Mouse (Mus musculus) midbrain, postnatal 0 days (tissue): Measurements from ENCODE around the gene Plscr5. TPM values are rescaled to one million over a fixed set of nuclear protein-coding genes. Genes with fewer than 3 reads are reported as not detected.
A peak's percentile ranks its signal among the peaks of the same experiment; 100 is the strongest.

ENCODE experiments used
- ATAC-seq: fragments of 200-750 bp; cut with Nextera tagmentation; 2 replicates; pipeline ENCODE4 v1.8.0; 2017; ENCODE audit warnings: moderate number of reproducible peaks, mild to moderate bottlenecking, moderate TSS enrichment, moderate library complexity; ENCODE audit not compliant: low FRiP score
- DNase-seq: peaks from one replicate; pipeline ENCODE4 v3.0.0-alpha.2; 2015; ENCODE audit warnings: low spot score
- H3K27ac ChIP-seq: fragments of 300-500 bp; sonication (generic); 2 replicates; pipeline ENCODE4 v1.5.1; 2014; ENCODE audit warnings: low read depth, mild to moderate bottlenecking, low read length, mixed read lengths
- H3K27me3 ChIP-seq: fragments of 300-500 bp; sonication (generic); 2 replicates; pipeline ENCODE4 v1.6.1; 2014; ENCODE audit warnings: low read length, control low read depth, mixed read lengths; ENCODE audit not compliant: insufficient read depth
- H3K36me3 ChIP-seq: fragments of 300-500 bp; sonication (generic); 2 replicates; pipeline ENCODE4 v1.6.1; 2014; ENCODE audit warnings: low read length, control low read depth, mixed read lengths; ENCODE audit not compliant: insufficient read depth
- H3K4me1 ChIP-seq: fragments of 300-500 bp; sonication (generic); 2 replicates; pipeline ENCODE4 v1.6.1; 2014; ENCODE audit warnings: mild to moderate bottlenecking, control low read depth, antibody characterized with exemption, low read length, mixed read lengths; ENCODE audit not compliant: insufficient read depth
- H3K4me2 ChIP-seq: fragments of 300-500 bp; sonication (generic); 2 replicates; pipeline ENCODE4 v1.6.1; 2014; ENCODE audit warnings: low read depth, mild to moderate bottlenecking, low read length, mixed read lengths; ENCODE audit not compliant: poor library complexity, severe bottlenecking
- H3K4me3 ChIP-seq: fragments of 300-500 bp; sonication (generic); 2 replicates; pipeline ENCODE4 v1.5.1; 2014; ENCODE audit warnings: low read depth, mild to moderate bottlenecking, low read length, moderate library complexity
- H3K9ac ChIP-seq: fragments of 300-500 bp; sonication (generic); replicated peaks from 2 replicates; pipeline ENCODE4 v1.6.1; 2014; ENCODE audit warnings: mild to moderate bottlenecking, low read length, moderate library complexity, mixed read lengths; ENCODE audit not compliant: poor library complexity, severe bottlenecking
- H3K9me3 ChIP-seq: fragments of 300-500 bp; sonication (generic); 2 replicates; pipeline ENCODE4 v1.6.1; 2016; ENCODE audit warnings: low read length, control low read depth
- CTCF ChIP-seq: IDR thresholded peaks from 2 replicates; pipeline ENCODE4 v1.5.1; 2016; ENCODE audit warnings: antibody characterized with exemption, mild to moderate bottlenecking
- WGBS: fragments of 180-500 bp; shearing (Covaris S2); extraction: QIAGEN DNeasy Blood & Tissue Kit; methylation state at CpG from one replicate; pipeline ENCODE4 v1.1.7; 2014; 5-methylcytosine and 5-hydroxymethylcytosine counted together
- polyA plus RNA-seq: library from polyadenylated mRNA; unstranded; fragments of >200 nt; fragmentation: Nextera tagmentation; extraction: Ambion mirVana; gene quantifications from 2 replicates; pipeline ENCODE4 v1.2.1, GENCODE M21; 2015
- total RNA-seq: library from RNA; depleted of rRNA; stranded (reverse); fragments of >200 nt; gene quantifications from 2 replicates; pipeline ENCODE4 v1.2.3, GENCODE M21; 2014

Gene Plscr5
- total and polyA plus RNA-seq, 2 experiments from 2014 or later, result 0.85 TPM; not detected in 1

- no peaks in the 10 kb centered on the region; the same call in 1 of the 2 replicates for H3K4me1 ChIP-seq
- H3K36me3 ChIP-seq, result no peaks in the 10 kb centered on the region
- no peaks in the 10 kb centered on the region for H3K27me3 ChIP-seq
- no peak for TF ChIP-seq CTCF
- 30% methylated on average over 2 of the region's 2 CpGs for WGBS
- ATAC-seq (peak; percentile 56; the same call in 1 of the 2 replicates), DNase-seq (peak; percentile 82)
- H3K4me3 ChIP-seq, result no peak overlapping the region
- H3K9me3 ChIP-seq, result no peaks in the 10 kb centered on the region
- no peak overlapping the region for H3K4me2 ChIP-seq
- no peak overlapping the region for H3K27ac ChIP-seq
- H3K9ac ChIP-seq, result no peak overlapping the region
Measured at GRCm38 (mm10) chr9:92178861-92179469, 13.8 kb upstream of the Plscr5 start.

- 84% methylated on average over 2 of the region's 2 CpGs for WGBS
Measured at GRCm38 (mm10) chr9:92191295-92191694, 1.4 kb upstream of the Plscr5 start.

GRCm38 (mm10) chr9:92198408-92198807, 5.7 kb downstream of the Plscr5 start:
- 63% methylated on average over 3 of the region's 3 CpGs for WGBS
- no peak overlapping the region for H3K9ac ChIP-seq
- H3K27ac ChIP-seq, result no peak overlapping the region
- no peak for TF ChIP-seq CTCF
- ATAC-seq (no peak), DNase-seq (peak; percentile 22)
- no peak overlapping the region for H3K4me2 ChIP-seq
- no peak overlapping the region for H3K4me3 ChIP-seq
- no peaks in the 10 kb centered on the region for H3K36me3 ChIP-seq
- no peaks in the 10 kb centered on the region for H3K4me1 ChIP-seq
- no peaks in the 10 kb centered on the region for H3K27me3 ChIP-seq
- no peaks in the 10 kb centered on the region for H3K9me3 ChIP-seq

More at GRCm38 (mm10) chr9:92191295-92191694, 1.4 kb upstream of the Plscr5 start:
- Histone ChIP-seq H3K27ac (no peak overlapping the region), H3K9ac (no peak overlapping the region), H3K4me3 (no peak overlapping the region), H3K4me2 (no peak overlapping the region), H3K9me3 (no peaks in the 10 kb centered on the region), H3K27me3 (no peaks in the 10 kb centered on the region), H3K4me1 (no peaks in the 10 kb centered on the region), H3K36me3 (no peaks in the 10 kb centered on the region)
- no peak for DNase-seq
- TF ChIP-seq CTCF, result no peak
- ATAC-seq, result no peak

GRCm38 (mm10) chr9:92199564-92199963, 6.8 kb downstream of the Plscr5 start:
- TF ChIP-seq CTCF, result no peak
- ATAC-seq (no peak), DNase-seq (peak; percentile 61)
- H3K27me3 ChIP-seq, result no peaks in the 10 kb centered on the region
- no peaks in the 10 kb centered on the region for H3K4me1 ChIP-seq
- no peak overlapping the region for H3K9ac ChIP-seq
- no peaks in the 10 kb centered on the region for H3K9me3 ChIP-seq
- no peaks in the 10 kb centered on the region for H3K36me3 ChIP-seq
- H3K4me2 ChIP-seq, result no peak overlapping the region
- WGBS, result 87% methylated on average over 5 of the region's 5 CpGs
- H3K4me3 ChIP-seq, result no peak overlapping the region
- H3K27ac ChIP-seq, result no peak overlapping the region

- no peak overlapping the region for H3K4me3 ChIP-seq
- DNase-seq, result no peak
- H3K27me3 ChIP-seq, result no peaks in the 10 kb centered on the region
- H3K9me3 ChIP-seq, result no peaks in the 10 kb centered on the region
- WGBS, result 57% methylated on average over 2 of the region's 2 CpGs
- H3K27ac ChIP-seq, result no peak overlapping the region
- no peaks in the 10 kb centered on the region for H3K36me3 ChIP-seq
- no peak for TF ChIP-seq CTCF
- H3K9ac ChIP-seq, result no peak overlapping the region
- H3K4me1 ChIP-seq, result no peaks in the 10 kb centered on the region
- no peak for ATAC-seq
- H3K4me2 ChIP-seq, result no peak overlapping the region
Measured at GRCm38 (mm10) chr9:92204397-92204796, 11.7 kb downstream of the Plscr5 start.

GRCm38 (mm10) chr9:92207307-92207706, 14.6 kb downstream of the Plscr5 start:
- Histone ChIP-seq H3K4me1 (no peaks in the 10 kb centered on the region), H3K27ac (no peak overlapping the region), H3K4me2 (no peak overlapping the region), H3K27me3 (no peaks in the 10 kb centered on the region), H3K36me3 (no peaks in the 10 kb centered on the region), H3K9me3 (no peaks in the 10 kb centered on the region), H3K9ac (no peak overlapping the region), H3K4me3 (no peak overlapping the region)
- WGBS, result 36% methylated on average over 4 of the region's 4 CpGs
- peak; percentile 85 for DNase-seq
- TF ChIP-seq CTCF, result peak; percentile 80
- ATAC-seq, result 0 out of 2 replicates have a peak, but pooled peaks have one; percentile 47
